Mouse (Mus musculus): ENCODE results near the gene Trem2. TPM values are rescaled to one million over a fixed set of nuclear protein-coding genes. Genes with fewer than 3 reads are reported as not detected.
"Not testable (repeated sequence)": the region's sequence is repeated elsewhere in the genome, so short reads cannot be mapped to it uniquely, and the experiment has no call there.

Gene Trem2
- polyA plus RNA-seq, 1 experiment from 2014 or later, result 5.9 TPM

DNA sequence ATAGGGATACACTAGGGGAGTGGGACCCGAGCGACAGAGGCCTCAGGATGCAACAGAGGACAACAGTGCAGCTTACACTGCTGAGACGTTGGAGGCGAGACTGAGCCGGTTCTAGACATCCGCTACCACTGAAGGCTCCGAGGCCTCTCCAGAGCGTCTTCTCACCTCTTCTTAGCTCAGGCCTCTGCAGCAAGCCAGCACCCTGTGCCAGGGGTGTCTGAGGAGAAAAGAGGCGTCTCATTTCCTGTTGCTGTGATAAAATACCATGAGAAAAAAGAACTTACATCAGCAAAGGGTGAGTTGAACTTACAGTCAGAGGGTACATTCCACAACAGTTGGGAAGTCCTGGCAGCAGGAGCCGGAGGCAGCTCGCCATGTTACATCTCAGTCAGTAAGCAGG lies 20.6 kb upstream of the Trem2 start:
- no peak for ATAC-seq (ENCODE audit: low FRiP score)
- Histone ChIP-seq H3K4me2 (no peak overlapping the region), H3K4me3 (no peak overlapping the region), H3K9ac (no peak overlapping the region), H3K27me3 (no peaks in the 10 kb centered on the region), H3K9me3 (no peaks in the 10 kb centered on the region), H3K36me3 (no peaks in the 10 kb centered on the region), H3K27ac (no peak overlapping the region), H3K4me1 (replicated peaks) (no peaks in the 10 kb centered on the region)
- 93% methylated on average over 11 of the region's 11 CpGs for WGBS

DNA sequence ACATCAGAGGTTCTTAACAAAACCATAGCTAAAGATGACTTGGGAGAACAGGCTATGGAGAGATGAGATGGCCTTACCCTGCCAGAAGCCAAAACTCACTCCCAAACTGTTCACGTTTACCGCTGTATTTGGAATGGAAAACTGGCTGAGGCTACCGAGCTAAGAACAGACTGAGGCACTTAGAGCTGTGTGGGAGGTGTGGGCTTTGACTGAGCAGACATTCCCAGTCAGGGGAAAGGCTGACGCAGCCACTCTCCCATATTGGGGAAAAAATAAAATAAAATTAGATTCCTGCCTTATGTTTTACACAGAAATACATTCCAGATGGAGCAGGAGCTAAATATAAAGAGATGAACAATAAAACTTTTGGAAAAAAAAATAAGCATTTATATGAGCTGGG lies 19.5 kb upstream of the Trem2 start:
- no peak for ATAC-seq (ENCODE audit: low FRiP score)
- H3K36me3 ChIP-seq, result no peaks in the 10 kb centered on the region

DNA sequence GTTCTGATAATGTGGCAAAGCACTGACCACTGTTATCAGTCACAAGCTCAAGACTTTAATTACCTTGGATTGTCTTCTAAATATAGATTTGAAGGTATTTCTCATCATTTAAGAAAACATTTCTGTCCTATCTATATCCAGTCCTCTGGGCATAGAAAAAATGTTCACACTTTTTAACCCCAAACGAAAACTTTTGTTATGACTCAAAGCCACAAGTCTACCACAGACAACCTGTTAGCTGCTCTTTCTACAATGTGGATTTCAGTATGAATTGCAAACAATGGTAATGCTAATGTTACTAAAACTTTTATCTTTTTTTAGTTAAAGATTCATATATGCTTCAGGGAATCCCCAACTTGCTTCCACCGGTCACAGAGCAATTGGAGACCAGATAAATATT lies 13.7 kb upstream of the Trem2 start:
- no peak for ATAC-seq (ENCODE audit: low FRiP score)
- H3K4me1 ChIP-seq (replicated peaks), result no peaks in the 10 kb centered on the region
- H3K9me3 ChIP-seq, result no peaks in the 10 kb centered on the region
- no peaks in the 10 kb centered on the region for H3K36me3 ChIP-seq
- no peak overlapping the region for H3K27ac ChIP-seq
- H3K4me2 ChIP-seq, result no peak overlapping the region
- WGBS, result 91% methylated on average over 2 of the region's 2 CpGs
- no peak overlapping the region for H3K4me3 ChIP-seq
- H3K9ac ChIP-seq, result no peak overlapping the region
- H3K27me3 ChIP-seq, result no peaks in the 10 kb centered on the region

More for the DNA sequence above, 19.5 kb upstream of the Trem2 start:
- no peak overlapping the region for H3K4me2 ChIP-seq
- no peaks in the 10 kb centered on the region for H3K4me1 ChIP-seq (replicated peaks)
- 86% methylated on average over 4 of the region's 4 CpGs for WGBS
- H3K9ac ChIP-seq, result no peak overlapping the region
- no peaks in the 10 kb centered on the region for H3K27me3 ChIP-seq
- no peaks in the 10 kb centered on the region for H3K9me3 ChIP-seq
- no peak overlapping the region for H3K4me3 ChIP-seq
- no peak overlapping the region for H3K27ac ChIP-seq

DNA sequence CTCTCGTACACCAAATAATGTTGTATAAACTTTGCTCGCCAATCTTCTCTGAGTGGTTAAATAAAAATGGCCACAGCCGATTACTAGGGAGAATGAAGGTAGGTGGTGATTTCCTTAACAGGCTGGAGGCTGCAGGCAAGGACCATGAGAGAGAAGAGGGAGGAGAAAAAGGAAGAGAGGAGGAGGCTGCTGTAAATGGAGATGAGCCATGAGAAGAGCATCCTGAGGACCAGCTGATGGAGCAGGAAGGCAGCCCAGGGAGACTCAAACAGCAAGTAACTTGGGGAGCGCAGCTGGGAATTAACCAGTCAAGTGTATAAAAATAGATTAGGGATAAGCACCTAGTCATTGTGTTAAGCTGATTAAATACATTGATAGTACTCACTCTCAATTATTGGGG lies 12.0 kb upstream of the Trem2 start:
- H3K4me3 ChIP-seq, result no peak overlapping the region
- H3K27ac ChIP-seq, result no peak overlapping the region
- no peak for ATAC-seq (ENCODE audit: low FRiP score)
- no peak overlapping the region for H3K4me2 ChIP-seq
- no peak overlapping the region for H3K9ac ChIP-seq
- H3K9me3 ChIP-seq, result no peaks in the 10 kb centered on the region
- H3K27me3 ChIP-seq, result no peaks in the 10 kb centered on the region
- no peaks in the 10 kb centered on the region for H3K4me1 ChIP-seq (replicated peaks)
- H3K36me3 ChIP-seq, result no peaks in the 10 kb centered on the region
- 94% methylated on average over 4 of the region's 4 CpGs for WGBS

DNA sequence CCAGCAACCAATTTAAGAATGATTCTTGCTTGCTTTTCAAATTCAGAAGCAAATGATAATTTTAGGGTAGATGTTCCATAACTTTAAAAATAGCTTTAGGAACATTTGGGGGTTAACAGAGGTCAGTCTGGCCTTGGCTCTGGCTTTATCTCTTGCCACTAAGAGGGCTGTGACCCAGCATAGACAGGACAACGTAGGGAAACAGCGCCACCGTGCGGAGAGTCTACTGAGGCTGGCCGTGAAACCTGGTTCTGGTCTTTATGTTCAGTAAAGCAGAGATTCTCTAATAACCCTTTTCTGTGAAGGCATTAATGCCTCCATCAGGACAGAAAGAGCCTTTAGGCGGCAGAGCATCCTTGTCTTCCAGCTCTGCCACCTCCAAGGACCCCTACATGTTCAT lies 9.3 kb upstream of the Trem2 start:
- H3K9ac ChIP-seq, result no peak overlapping the region
- 2% methylated on average over 6 of the region's 6 CpGs for WGBS
- no peak overlapping the region for H3K4me3 ChIP-seq
- no peaks in the 10 kb centered on the region for H3K9me3 ChIP-seq
- no peak overlapping the region for H3K4me2 ChIP-seq
- H3K27ac ChIP-seq, result no peak overlapping the region
- H3K4me1 ChIP-seq (replicated peaks), result no peaks in the 10 kb centered on the region
- no peaks in the 10 kb centered on the region for H3K27me3 ChIP-seq
- ATAC-seq (ENCODE audit: low FRiP score), result no peak
- H3K36me3 ChIP-seq, result no peaks in the 10 kb centered on the region

DNA sequence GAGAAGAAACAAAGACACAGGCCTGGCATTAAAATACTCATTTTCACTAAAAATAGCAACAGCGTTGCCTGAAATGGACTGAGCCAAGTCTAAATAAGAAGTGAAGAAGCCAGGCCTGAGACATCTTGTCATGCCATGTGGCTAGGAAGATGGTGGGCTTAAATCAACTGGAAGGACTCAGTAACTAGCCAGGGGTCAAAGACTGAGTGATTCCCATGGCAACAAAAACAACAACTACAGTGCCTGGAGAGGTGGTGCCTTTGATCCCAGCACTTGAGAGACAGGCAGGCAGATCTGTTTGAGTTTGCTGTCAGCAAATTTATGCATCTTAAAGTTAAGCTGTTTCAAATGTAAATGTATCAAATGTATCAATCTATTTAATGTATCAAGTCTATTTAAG lies 5.9 kb upstream of the Trem2 start:
- H3K4me1 ChIP-seq (replicated peaks), result no peaks in the 10 kb centered on the region
- ATAC-seq (ENCODE audit: low FRiP score), result no peak
- H3K9ac ChIP-seq, result no peak overlapping the region
- H3K27ac ChIP-seq, result no peak overlapping the region
- H3K9me3 ChIP-seq, result no peaks in the 10 kb centered on the region
- no peak overlapping the region for H3K4me2 ChIP-seq
- H3K36me3 ChIP-seq, result no peaks in the 10 kb centered on the region
- H3K4me3 ChIP-seq, result no peak overlapping the region
- 92% methylated on average over 1 of the region's 1 CpGs for WGBS
- no peaks in the 10 kb centered on the region for H3K27me3 ChIP-seq

DNA sequence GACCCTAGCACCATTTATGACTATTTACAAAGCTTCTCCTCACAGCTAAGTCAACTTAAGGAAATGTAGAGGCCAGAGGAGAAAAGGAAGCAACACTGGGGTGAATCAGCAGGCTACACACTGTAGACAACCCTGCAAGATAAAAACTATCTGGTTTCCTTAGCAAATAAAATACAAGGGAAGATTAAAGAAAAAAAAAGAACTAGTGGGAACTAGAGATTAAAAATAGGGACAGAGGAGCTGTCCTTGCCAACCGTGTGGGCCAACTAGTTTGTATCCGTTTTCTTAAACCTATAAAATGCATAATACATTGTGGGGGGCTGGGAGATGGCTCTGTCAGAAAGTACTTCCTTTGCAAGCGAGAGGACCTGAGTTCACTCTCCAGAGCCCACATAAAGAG lies 4.3 kb upstream of the Trem2 start:
- Histone ChIP-seq H3K36me3 (no peaks in the 10 kb centered on the region), H3K4me3 (no peak overlapping the region), H3K4me2 (no peak overlapping the region), H3K27me3 (no peaks in the 10 kb centered on the region), H3K27ac (no peak overlapping the region), H3K9me3 (no peaks in the 10 kb centered on the region), H3K4me1 (replicated peaks) (no peaks in the 10 kb centered on the region), H3K9ac (no peak overlapping the region)
- 85% methylated on average over 3 of the region's 3 CpGs for WGBS
- no peak for ATAC-seq (ENCODE audit: low FRiP score)

DNA sequence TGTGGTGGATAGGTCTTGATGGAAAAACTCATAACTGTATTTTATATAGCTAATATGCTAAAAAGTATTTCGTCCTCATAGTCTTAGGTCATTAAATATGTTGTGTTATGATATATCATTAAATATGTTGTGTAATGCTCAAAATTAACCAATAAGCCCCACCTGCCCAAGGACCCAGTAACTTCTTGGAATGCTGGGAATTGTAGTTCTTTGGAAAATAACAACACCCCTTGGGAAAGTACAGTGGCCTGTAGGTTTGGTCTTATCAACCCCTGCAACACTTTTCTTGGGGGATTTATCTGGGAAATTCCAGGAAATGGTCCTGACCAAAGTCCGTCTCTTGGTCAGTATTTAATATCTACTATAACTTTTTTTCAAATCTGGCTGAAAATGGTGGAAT lies 3.1 kb upstream of the Trem2 start:
- no peak for ATAC-seq (ENCODE audit: low FRiP score)
- 92% methylated on average over 2 of the region's 2 CpGs for WGBS
- Histone ChIP-seq H3K4me3 (no peak overlapping the region), H3K4me1 (replicated peaks) (no peaks in the 10 kb centered on the region), H3K27ac (no peak overlapping the region), H3K27me3 (no peaks in the 10 kb centered on the region), H3K9me3 (no peaks in the 10 kb centered on the region), H3K4me2 (no peak overlapping the region), H3K36me3 (no peaks in the 10 kb centered on the region), H3K9ac (no peak overlapping the region)

DNA sequence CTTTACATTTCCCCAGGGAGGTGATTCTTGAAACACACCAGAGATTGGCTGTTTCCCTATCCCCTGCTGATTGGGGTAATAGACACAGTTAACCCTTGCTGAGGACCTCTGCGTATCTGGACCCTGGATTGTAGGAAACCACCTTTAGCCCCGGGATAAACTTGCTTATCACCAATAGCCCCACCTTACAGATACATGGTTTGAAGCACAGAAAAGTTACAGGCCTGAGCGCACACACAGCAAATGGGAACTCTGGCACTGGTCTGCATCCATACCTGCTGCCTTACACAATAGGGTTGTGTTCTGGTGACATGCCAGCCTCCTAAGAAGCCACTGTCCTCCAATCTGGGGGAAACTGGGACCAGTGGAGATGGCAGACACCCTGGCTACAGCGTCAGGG lies 377 bp upstream of the Trem2 start:
- Histone ChIP-seq H3K27ac (no peak overlapping the region), H3K4me3 (no peak overlapping the region), H3K9me3 (no peaks in the 10 kb centered on the region), H3K4me1 (replicated peaks) (no peaks in the 10 kb centered on the region), H3K36me3 (no peaks in the 10 kb centered on the region), H3K4me2 (no peak overlapping the region), H3K27me3 (no peaks in the 10 kb centered on the region), H3K9ac (no peak overlapping the region)
- 84% methylated on average over 4 of the region's 4 CpGs for WGBS
- no peak for ATAC-seq (ENCODE audit: low FRiP score)

DNA sequence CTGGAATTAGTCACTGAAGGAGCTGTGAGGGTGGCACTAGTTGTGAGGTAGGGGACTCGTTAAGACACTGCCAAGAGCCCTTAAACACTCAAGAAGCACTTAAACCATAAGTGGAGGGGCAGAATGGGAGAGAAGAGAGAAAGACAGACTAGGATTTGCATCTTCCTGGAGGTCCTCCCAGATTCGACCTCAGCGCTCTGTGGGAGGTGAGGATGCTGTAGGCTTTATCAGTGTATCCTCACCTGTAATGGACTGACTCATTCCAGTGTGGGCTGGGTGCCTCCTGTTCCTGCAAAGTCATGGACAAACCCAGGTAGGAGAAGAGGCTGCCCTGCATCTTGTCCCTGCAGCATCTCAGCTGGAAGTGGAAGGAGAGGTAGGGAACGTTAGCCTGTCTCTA lies 633 bp downstream of the Trem2 start:
- Histone ChIP-seq H3K27ac (no peak overlapping the region), H3K9me3 (no peaks in the 10 kb centered on the region), H3K9ac (no peak overlapping the region), H3K4me2 (no peak overlapping the region), H3K27me3 (no peaks in the 10 kb centered on the region), H3K36me3 (no peaks in the 10 kb centered on the region), H3K4me3 (no peak overlapping the region), H3K4me1 (replicated peaks) (no peaks in the 10 kb centered on the region)
- no peak for ATAC-seq (ENCODE audit: low FRiP score)
- 80% methylated on average over 4 of the region's 4 CpGs for WGBS

DNA sequence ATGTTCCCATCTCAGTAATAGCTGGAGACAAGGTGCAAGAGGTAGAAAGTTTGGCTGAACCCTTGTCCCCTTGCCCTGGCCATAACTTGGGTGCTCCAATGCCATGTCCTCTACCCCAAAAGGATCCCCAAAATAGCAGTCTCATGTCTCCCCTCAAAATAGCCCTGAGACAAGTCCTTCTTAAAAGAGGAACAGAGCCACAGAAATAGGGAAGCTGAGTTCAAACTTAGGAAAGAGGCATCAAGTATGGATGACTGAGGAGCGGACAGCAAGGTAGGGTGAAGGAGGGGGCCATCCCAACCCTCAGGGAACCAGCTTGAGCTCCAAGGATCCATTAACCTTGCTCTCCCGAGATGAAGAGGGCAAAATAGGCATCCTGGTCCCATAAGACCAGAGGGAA lies 1.1 kb downstream of the Trem2 start:
- Histone ChIP-seq H3K4me2 (no peak overlapping the region), H3K9ac (no peak overlapping the region), H3K4me3 (no peak overlapping the region), H3K9me3 (no peaks in the 10 kb centered on the region), H3K4me1 (replicated peaks) (no peaks in the 10 kb centered on the region), H3K27ac (no peak overlapping the region), H3K36me3 (no peaks in the 10 kb centered on the region), H3K27me3 (no peaks in the 10 kb centered on the region)
- 76% methylated on average over 2 of the region's 2 CpGs for WGBS
- ATAC-seq (ENCODE audit: low FRiP score), result no peak

DNA sequence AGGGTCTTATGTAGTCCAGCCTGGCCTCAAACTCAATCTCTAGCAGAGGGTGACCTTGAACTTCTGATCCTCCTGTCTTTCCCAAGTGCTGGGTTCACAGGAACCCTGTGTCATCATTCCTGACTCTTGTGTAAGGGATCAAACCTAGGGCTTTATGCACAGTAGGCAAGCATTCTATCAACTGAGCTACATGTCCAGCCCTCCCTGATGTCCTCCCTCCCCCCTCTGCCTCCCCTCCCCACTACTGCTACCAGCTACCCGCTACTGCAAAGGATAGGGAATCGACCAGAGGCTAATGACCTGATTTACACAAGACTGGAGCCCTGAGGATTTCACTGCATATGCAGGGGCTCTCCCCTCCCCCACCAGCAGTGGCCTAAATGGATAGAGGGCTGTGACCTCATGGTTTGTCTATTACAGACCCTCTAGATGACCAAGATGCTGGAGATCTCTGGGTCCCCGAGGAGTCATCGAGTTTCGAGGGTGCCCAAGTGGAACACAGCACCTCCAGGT lies 4.5 kb downstream of the Trem2 start:
- H3K9me3 ChIP-seq, result no peaks in the 10 kb centered on the region
- H3K4me2 ChIP-seq, result no peak overlapping the region
- H3K9ac ChIP-seq, result no peak overlapping the region
- no peak overlapping the region for H3K4me3 ChIP-seq
- H3K4me1 ChIP-seq (replicated peaks), result no peaks in the 10 kb centered on the region
- no peak overlapping the region for H3K27ac ChIP-seq
- no peak for ATAC-seq (ENCODE audit: low FRiP score)
- no peaks in the 10 kb centered on the region for H3K36me3 ChIP-seq
- WGBS, result 77% methylated on average over 5 of the region's 5 CpGs
- no peaks in the 10 kb centered on the region for H3K27me3 ChIP-seq

DNA sequence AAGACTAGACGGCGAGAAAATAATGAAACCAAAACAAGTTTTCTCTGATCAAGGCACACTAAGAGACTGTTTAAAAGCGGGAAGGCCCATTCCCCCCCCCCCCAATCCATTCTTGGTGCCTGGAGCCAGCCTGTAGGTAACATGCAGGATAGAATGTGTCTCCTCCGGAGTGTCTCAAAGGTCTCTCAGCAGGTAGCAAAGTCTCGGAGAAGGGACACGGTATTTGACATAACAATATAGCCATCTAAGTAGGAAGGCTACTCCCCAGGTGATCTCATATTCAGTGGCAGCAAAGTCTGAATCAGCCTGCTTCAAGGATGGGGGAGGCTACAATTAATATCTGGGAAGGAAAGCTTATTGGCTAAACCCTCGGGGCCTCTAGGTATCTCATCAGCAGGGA lies 6.8 kb downstream of the Trem2 start:
- H3K4me1 ChIP-seq (replicated peaks); H3K9me3 ChIP-seq; H3K4me2 ChIP-seq; H3K27me3 ChIP-seq; H3K27ac ChIP-seq; ATAC-seq (ENCODE audit: low FRiP score); H3K36me3 ChIP-seq; H3K9ac ChIP-seq; H3K4me3 ChIP-seq: not testable (repeated sequence)
- WGBS, result 65% methylated on average over 7 of the region's 7 CpGs

DNA sequence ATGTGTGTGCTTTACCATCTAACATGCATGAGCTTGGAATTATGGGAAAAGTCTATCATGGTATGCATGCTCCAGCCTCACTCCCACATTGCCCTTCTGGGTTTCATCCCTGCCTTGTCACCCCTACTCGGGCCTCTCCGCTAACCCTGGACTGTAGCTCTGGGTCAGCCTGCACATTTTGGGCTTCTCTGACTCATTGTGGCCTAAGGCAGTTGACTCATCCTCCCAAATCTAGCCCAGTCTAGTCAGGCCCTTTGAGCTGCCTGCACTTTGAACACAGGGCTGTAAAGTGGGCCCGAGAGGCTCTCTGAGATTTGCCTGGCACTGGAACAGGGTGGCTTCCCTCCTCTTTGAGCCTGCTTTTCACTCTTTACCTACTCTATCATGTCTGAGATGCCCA lies 9.6 kb downstream of the Trem2 start:
- H3K9ac ChIP-seq, result no peak overlapping the region
- ATAC-seq (ENCODE audit: low FRiP score), result no peak
- 95% methylated on average over 3 of the region's 3 CpGs for WGBS
- H3K36me3 ChIP-seq, result no peaks in the 10 kb centered on the region
- no peaks in the 10 kb centered on the region for H3K27me3 ChIP-seq
- no peak overlapping the region for H3K4me2 ChIP-seq
- no peaks in the 10 kb centered on the region for H3K9me3 ChIP-seq
- H3K27ac ChIP-seq, result no peak overlapping the region
- no peaks in the 10 kb centered on the region for H3K4me1 ChIP-seq (replicated peaks)
- H3K4me3 ChIP-seq, result no peak overlapping the region
